Mouse (Mus musculus) C2C12 (cell line): ENCODE measurements around the gene Tiam2. TPM values are rescaled to one million over a fixed set of nuclear protein-coding genes. Genes with fewer than 3 reads are reported as not detected.
"Not testable (repeated sequence)": the region's sequence is repeated elsewhere in the genome, so short reads cannot be mapped to it uniquely, and the experiment has no call there.

ENCODE experiments used
- H3K27me3 ChIP-seq: one replicate; pipeline ENCODE4 v1.6.1; 2011; ENCODE audit not compliant: control insufficient read depth, insufficient read depth, insufficient read length
- H3K36me3 ChIP-seq: one replicate; pipeline ENCODE4 v1.6.1; 2011; ENCODE audit not compliant: control insufficient read depth, insufficient read depth
- H3K4me3 ChIP-seq: one replicate; pipeline ENCODE4 v1.5.1; 2011; ENCODE audit warnings: mild to moderate bottlenecking, control low read depth; ENCODE audit not compliant: poor library complexity, insufficient read depth, severe bottlenecking
- H3K79me2 ChIP-seq: one replicate; pipeline ENCODE4 v1.6.1; 2011; ENCODE audit not compliant: control insufficient read depth, insufficient read depth
- H3K79me3 ChIP-seq: one replicate; pipeline ENCODE4 v1.6.1; 2011; ENCODE audit warnings: low read depth, control low read depth
- H3ac ChIP-seq: one replicate; pipeline ENCODE3; 2011; ENCODE audit warnings: low read depth; ENCODE audit not compliant: control insufficient read depth, insufficient read length
- CEBPB ChIP-seq: IDR thresholded peaks from one replicate; pipeline ENCODE4 v1.6.1; 2011; ENCODE audit warnings: low read depth, mild to moderate bottlenecking, control low read depth, moderate library complexity
- CTCF ChIP-seq: IDR thresholded peaks from one replicate; pipeline ENCODE4 v1.5.1; 2011; ENCODE audit not compliant: control insufficient read depth, insufficient read depth, insufficient read length
- FOSL1 ChIP-seq: IDR thresholded peaks from one replicate; pipeline ENCODE4 v1.8.0; 2011; ENCODE audit warnings: mild to moderate bottlenecking, low read length; ENCODE audit not compliant: poor library complexity, insufficient read depth, severe bottlenecking
- MAX ChIP-seq: IDR thresholded peaks from one replicate; pipeline ENCODE4 v1.6.1; 2011; ENCODE audit warnings: mild to moderate bottlenecking, control low read depth
- MYOD1 ChIP-seq: IDR thresholded peaks from one replicate; pipeline ENCODE4 v1.6.1; 2011; ENCODE audit warnings: low read depth; ENCODE audit not compliant: control insufficient read depth, insufficient read length
- MYOG ChIP-seq: IDR thresholded peaks from one replicate; pipeline ENCODE4 v1.6.1; 2011; ENCODE audit not compliant: control insufficient read depth, insufficient read length; ENCODE audit errors: extremely low read depth
- USF1 ChIP-seq: IDR thresholded peaks from one replicate; pipeline ENCODE4 v1.6.1; 2011; ENCODE audit warnings: low read depth, mild to moderate bottlenecking, control low read depth, moderate library complexity
- polyA plus RNA-seq: library from polyadenylated mRNA; unstranded; fragments of >200 nt; fragmentation: generic; extraction: Trizol; gene quantifications from one replicate; pipeline ENCODE4 v1.2.1, GENCODE M21; 2012; ENCODE audit warnings: missing spikeins

Gene Tiam2
- polyA plus RNA-seq, 1 experiment = 28.3 TPM

DNA sequence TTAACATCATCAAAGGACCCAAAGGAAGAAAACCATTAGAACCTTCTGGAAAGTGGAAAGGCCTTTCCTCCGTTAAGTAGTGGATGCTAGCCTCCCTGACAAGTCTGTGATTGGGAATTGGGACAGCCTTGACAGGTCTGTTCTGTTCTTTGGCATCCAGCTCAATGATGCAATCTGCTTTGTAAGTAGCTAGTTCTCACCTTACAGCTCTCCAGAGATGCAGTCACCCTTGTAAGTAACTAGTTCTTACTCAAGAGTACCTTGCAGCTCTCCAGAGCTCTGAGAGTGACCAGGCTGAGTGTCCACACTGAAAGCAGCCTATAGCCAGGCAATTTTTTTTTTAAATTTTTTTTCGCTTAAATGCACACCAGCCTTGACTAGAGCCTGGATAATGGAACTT lies 21.4 kb downstream of the Tiam2 start:
- Histone ChIP-seq H3K4me3 (no peak overlapping the region), H3ac (no peak overlapping the region), H3K79me2 (peaks cover 98% of the 10 kb centered on the region), H3K36me3 (peaks cover 40% of the 10 kb centered on the region), H3K79me3 (peaks cover 89% of the 10 kb centered on the region), H3K27me3 (no peaks in the 10 kb centered on the region)
- TF ChIP-seq MYOG (no peak), MYOD1 (no peak), CTCF (no peak), MAX (no peak), CEBPB (no peak), FOSL1 (no peak), USF1 (no peak)

DNA sequence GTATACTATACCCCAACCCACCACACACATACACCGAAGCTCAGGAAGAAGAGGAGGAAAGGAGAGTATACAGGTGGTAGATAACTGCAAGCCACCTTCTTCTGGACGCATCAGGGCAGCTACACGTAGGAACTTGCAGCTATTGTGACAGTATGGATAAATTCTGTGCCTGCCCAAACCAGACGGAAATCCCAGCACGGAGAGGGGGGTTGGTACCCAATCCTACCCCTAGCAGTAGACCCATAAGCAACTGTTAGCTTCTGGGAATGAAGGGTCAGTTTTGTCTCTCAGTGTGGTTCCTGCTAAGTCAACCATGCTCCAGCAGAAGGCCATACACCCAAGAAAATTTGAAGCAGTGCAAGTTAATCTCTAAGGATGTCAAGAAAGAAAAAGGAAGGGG lies 23.0 kb downstream of the Tiam2 start:
- Histone ChIP-seq H3K79me2 (peaks cover 98% of the 10 kb centered on the region), H3ac (peak overlapping the region; percentile 28), H3K4me3 (no peak overlapping the region), H3K36me3 (peaks cover 38% of the 10 kb centered on the region), H3K79me3 (peaks cover 86% of the 10 kb centered on the region), H3K27me3 (no peaks in the 10 kb centered on the region)
- TF ChIP-seq CTCF = no peak
- no peak for TF ChIP-seq USF1
- no peak for TF ChIP-seq MYOG
- no peak for TF ChIP-seq CEBPB
- TF ChIP-seq MAX = no peak
- TF ChIP-seq MYOD1 = no peak
- no peak for TF ChIP-seq FOSL1

DNA sequence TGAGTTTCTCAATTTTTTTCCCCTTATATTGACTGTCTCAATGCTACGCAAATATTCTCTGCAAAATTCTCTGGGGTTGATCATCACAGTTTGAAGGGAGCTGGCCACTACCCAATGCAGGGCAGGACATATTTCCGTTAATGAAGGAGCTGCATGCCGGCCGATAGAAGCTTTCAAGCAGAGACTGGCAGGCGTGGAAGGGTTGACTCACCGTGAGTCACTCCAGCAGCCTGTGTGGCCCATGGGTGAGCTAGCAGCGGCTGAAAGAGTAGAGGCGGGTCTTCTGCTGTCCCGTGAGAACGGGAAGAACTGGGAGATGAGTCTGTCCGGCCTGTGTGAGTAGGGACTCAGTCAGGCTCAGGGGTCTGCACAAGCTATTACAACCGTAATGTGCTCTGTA lies 23.6 kb downstream of the Tiam2 start:
- peak overlapping the region; percentile 61 for H3ac ChIP-seq
- H3K79me3 ChIP-seq = peaks cover 86% of the 10 kb centered on the region
- H3K79me2 ChIP-seq = peaks cover 98% of the 10 kb centered on the region
- TF ChIP-seq MYOD1 (peak; percentile 23), FOSL1 (peak; percentile 99), CEBPB (no peak), USF1 (no peak), MAX (peak; percentile 75), MYOG (no peak)
- H3K36me3 ChIP-seq = peaks cover 35% of the 10 kb centered on the region
- H3K27me3 ChIP-seq = no peaks in the 10 kb centered on the region
- no peak overlapping the region for H3K4me3 ChIP-seq

DNA sequence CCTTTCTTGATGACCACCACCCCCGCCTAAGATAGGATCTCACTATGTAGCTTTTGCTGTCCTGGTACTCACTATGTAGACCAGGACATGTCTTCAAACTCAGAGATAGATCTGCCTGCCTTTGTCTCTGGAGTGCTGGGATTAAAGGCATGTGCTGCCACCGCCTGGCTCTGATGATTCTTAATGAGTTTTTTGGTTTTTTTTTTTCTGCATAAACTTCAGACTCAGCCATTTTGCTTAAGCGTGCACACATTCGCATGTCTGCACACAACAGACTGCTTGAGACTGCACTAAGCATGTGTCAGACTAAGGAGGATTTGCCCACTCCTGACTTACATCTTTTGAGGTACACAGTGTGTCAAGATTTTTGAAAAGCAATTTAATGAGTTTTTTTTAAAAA lies 24.0 kb downstream of the Tiam2 start:
- Histone ChIP-seq H3K4me3 (no peak overlapping the region), H3ac (peak overlapping the region; percentile 61), H3K27me3 (no peaks in the 10 kb centered on the region), H3K79me3 (peaks cover 86% of the 10 kb centered on the region), H3K79me2 (peaks cover 98% of the 10 kb centered on the region), H3K36me3 (peaks cover 30% of the 10 kb centered on the region)
- TF ChIP-seq CEBPB = no peak
- no peak for TF ChIP-seq CTCF
- no peak for TF ChIP-seq MAX
- no peak for TF ChIP-seq FOSL1
- no peak for TF ChIP-seq MYOD1
- TF ChIP-seq USF1 = no peak
- TF ChIP-seq MYOG = no peak

DNA sequence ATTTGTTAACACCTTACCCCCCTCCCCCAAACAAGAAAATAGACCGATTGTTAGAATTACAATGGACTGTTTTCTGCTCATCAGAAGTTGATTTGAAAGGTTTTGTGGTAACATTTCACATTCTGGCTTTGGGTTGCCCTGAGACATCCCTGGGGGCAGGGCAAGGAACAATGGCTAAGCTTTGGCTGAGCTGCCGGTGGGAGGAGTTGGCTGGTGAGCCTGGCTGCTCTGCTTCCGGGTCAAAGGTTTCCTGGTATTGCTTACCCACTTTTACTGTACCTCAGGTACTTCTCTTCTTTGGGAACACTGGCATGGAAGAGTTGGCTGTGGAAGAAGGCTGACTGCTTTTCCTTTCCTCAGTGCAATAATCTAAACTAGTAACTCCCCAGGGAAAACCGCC lies 25.3 kb downstream of the Tiam2 start:
- H3ac ChIP-seq = no peak overlapping the region
- no peak overlapping the region for H3K4me3 ChIP-seq

DNA sequence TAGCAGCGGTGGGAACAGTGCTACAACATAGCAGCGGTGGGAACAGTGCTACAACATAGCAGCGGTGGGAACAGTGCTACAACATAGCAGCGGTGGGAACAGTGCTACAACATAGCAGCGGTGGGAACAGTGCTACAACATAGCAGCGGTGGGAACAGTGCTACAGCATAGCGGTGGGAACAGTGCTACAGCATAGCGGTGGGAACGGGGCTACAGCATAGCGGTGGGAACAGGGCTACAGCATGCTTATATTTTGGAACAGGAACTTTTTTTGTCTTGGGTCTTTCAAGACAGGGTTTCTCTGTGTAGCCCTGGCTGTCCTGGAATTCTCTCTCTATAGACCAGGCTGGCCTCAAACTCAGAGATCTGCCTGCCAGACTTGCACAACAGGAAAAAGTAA lies 26.8 kb downstream of the Tiam2 start:
- not testable (repeated sequence) for H3K4me3 ChIP-seq, H3ac ChIP-seq, H3K27me3 ChIP-seq
- peaks cover 27% of the 10 kb centered on the region for H3K36me3 ChIP-seq
- peaks cover 98% of the 10 kb centered on the region for H3K79me2 ChIP-seq
- peaks cover 84% of the 10 kb centered on the region for H3K79me3 ChIP-seq

More for the DNA sequence above, 25.3 kb downstream of the Tiam2 start:
- TF ChIP-seq CTCF (no peak), MYOD1 (no peak), MYOG (no peak), CEBPB (no peak), FOSL1 (no peak), MAX (no peak), USF1 (no peak)
- Histone ChIP-seq H3K79me3 (peaks cover 86% of the 10 kb centered on the region), H3K79me2 (peaks cover 98% of the 10 kb centered on the region), H3K27me3 (no peaks in the 10 kb centered on the region), H3K36me3 (peaks cover 27% of the 10 kb centered on the region)
